Mouse (Mus musculus) kidney, adult 10 weeks (tissue): ENCODE data around the gene Gm21905. TPM values are rescaled to one million over a fixed set of nuclear protein-coding genes. Genes with fewer than 3 reads are reported as not detected.

Experiments
- polyA plus RNA-seq: library from polyadenylated mRNA; stranded (reverse); fragments of 350-450 nt; fragmentation: Illumina TruSeq; extraction: RNeasy Lipid Tissue Mini Kit (QIAGEN cat#74804); gene quantifications from one replicate; pipeline ENCODE4 v1.2.3, GENCODE M21; 2014; ENCODE audit warnings: low read depth, low replicate concordance

Gene Gm21905
- not detected for polyA plus RNA-seq

DNA sequence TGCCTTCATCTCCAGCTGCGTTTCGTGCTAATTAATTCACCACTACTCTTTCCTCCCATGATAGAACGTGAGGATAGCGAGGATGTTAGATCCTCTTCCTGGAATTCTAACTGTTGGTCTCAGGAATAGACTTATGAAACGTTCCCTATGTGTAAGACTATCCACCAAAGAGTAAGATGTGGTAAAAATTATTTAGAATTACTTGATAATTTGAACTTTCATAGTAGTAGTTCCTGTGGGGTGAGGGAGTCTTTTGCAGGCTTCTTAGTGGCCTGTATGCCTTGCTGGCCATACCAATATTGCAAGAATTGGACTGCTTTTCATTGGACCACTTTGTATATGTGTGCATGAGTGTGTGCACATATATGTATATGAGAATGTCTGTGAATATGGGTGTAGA, at the start of gene Gm21905:
Gm21905 (minus strand) TSS at position 101 of the 400 bp plus-strand sequence.

DNA sequence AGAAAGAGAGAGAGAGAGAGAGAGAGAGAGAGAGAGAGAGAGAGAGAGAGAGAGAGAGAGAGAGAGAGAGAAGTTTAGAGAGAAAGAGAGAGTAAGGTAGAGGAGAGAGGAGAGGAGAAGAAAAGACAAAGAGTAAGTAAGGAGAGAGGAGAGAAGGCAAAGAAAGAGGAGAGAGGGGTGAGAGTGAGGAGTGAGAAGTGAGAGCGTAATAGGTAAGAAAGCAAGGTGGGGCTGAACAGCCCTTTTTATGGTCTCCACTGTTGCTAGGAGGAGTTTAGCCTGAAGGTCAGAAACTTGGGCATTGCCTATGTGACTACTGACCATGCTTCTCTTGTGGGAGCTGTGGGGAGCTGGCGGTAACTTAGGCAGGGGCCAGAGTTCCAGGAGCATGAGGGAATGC, 4.9 kb downstream of the Gm21905 start, which contains the start of gene Gm5108:
Gm5108 (plus strand) TSS at position 301 of the 400 bp plus-strand sequence.

Other genes starting within 250 kb of the Gm21905 start
- gene Atp8a1, start 99.0 kb downstream of the Gm21905 start, polyA plus RNA-seq, result 13.5 TPM
- not detected for gene Gm5108, start 4.8 kb downstream of the Gm21905 start, polyA plus RNA-seq
- gene Grxcr1, start 85.4 kb upstream of the Gm21905 start, polyA plus RNA-seq, result not detected